Mouse (Mus musculus): Measurements from ENCODE around the gene Cmc1. TPM values are rescaled to one million over a fixed set of nuclear protein-coding genes. Genes with fewer than 3 reads are reported as not detected.

The Cmc1 gene
- polyA plus RNA-seq (2012; rRNA removed) = 10.1 and 10.7 TPM in 2 replicates

- peak; percentile 99 for DNase-seq (ENCODE audit: low read depth)
- TF ChIP-seq POLR2A (IDR thresholded peaks at IDR 0.05; ENCODE audit: borderline replicate concordance, extremely low read depth, insufficient read depth, insufficient read length, poor library complexity, severe bottlenecking) (peak; percentile 80), CTCF (IDR thresholded peaks at IDR 0.05; ENCODE audit: borderline replicate concordance, extremely low read depth, insufficient read depth, insufficient read length) (peak; percentile 10; the same call in 1 of the 2 replicates)
These were observed at the start of gene Cmc1 for GRCm38 (mm10) chr9:118149407-118150402. TSS of gene Cmc1 (minus strand) at chr9:118150177.

GRCm38 (mm10) chr9:118198557-118198956 is 48.6 kb upstream of the Cmc1 start:
- TF ChIP-seq CTCF (IDR thresholded peaks at IDR 0.05; ENCODE audit: borderline replicate concordance, extremely low read depth, insufficient read depth, insufficient read length) (no peak), POLR2A (IDR thresholded peaks at IDR 0.05; ENCODE audit: borderline replicate concordance, extremely low read depth, insufficient read depth, insufficient read length, poor library complexity, severe bottlenecking) (no peak)
- DNase-seq (ENCODE audit: low read depth) = no peak

- peak; percentile 48 for DNase-seq (ENCODE audit: low read depth)
- no peak for TF ChIP-seq POLR2A (IDR thresholded peaks at IDR 0.05; ENCODE audit: borderline replicate concordance, extremely low read depth, insufficient read depth, insufficient read length, poor library complexity, severe bottlenecking)
- no peak for TF ChIP-seq CTCF (IDR thresholded peaks at IDR 0.05; ENCODE audit: borderline replicate concordance, extremely low read depth, insufficient read depth, insufficient read length)
These were observed 46.8 kb upstream of the Cmc1 start for GRCm38 (mm10) chr9:118196661-118197390.

GRCm38 (mm10) chr9:118193263-118193662 is 43.3 kb upstream of the Cmc1 start:
- DNase-seq (ENCODE audit: low read depth) = no peak
- TF ChIP-seq CTCF (IDR thresholded peaks at IDR 0.05; ENCODE audit: borderline replicate concordance, extremely low read depth, insufficient read depth, insufficient read length) (no peak), POLR2A (IDR thresholded peaks at IDR 0.05; ENCODE audit: borderline replicate concordance, extremely low read depth, insufficient read depth, insufficient read length, poor library complexity, severe bottlenecking) (no peak)

- TF ChIP-seq POLR2A (IDR thresholded peaks at IDR 0.05; ENCODE audit: borderline replicate concordance, extremely low read depth, insufficient read depth, insufficient read length, poor library complexity, severe bottlenecking) = no peak
- TF ChIP-seq CTCF (IDR thresholded peaks at IDR 0.05; ENCODE audit: borderline replicate concordance, extremely low read depth, insufficient read depth, insufficient read length) = no peak
- DNase-seq (ENCODE audit: low read depth) = no peak
These were observed 41.3 kb upstream of the Cmc1 start for GRCm38 (mm10) chr9:118191276-118191675.

- TF ChIP-seq POLR2A (IDR thresholded peaks at IDR 0.05; ENCODE audit: borderline replicate concordance, extremely low read depth, insufficient read depth, insufficient read length, poor library complexity, severe bottlenecking) (no peak), CTCF (IDR thresholded peaks at IDR 0.05; ENCODE audit: borderline replicate concordance, extremely low read depth, insufficient read depth, insufficient read length) (peak; percentile 39; the same call in 1 of the 2 replicates)
- no peak for DNase-seq (ENCODE audit: low read depth)
These were observed 38.4 kb upstream of the Cmc1 start for GRCm38 (mm10) chr9:118188374-118188773.

- no peak for TF ChIP-seq CTCF (IDR thresholded peaks at IDR 0.05; ENCODE audit: borderline replicate concordance, extremely low read depth, insufficient read depth, insufficient read length)
- no peak for TF ChIP-seq POLR2A (IDR thresholded peaks at IDR 0.05; ENCODE audit: borderline replicate concordance, extremely low read depth, insufficient read depth, insufficient read length, poor library complexity, severe bottlenecking)
- DNase-seq (ENCODE audit: low read depth) = peak; percentile 85
These were observed 37.4 kb upstream of the Cmc1 start for GRCm38 (mm10) chr9:118187420-118187819.

- TF ChIP-seq POLR2A (IDR thresholded peaks at IDR 0.05; ENCODE audit: borderline replicate concordance, extremely low read depth, insufficient read depth, insufficient read length, poor library complexity, severe bottlenecking) = no peak
- TF ChIP-seq CTCF (IDR thresholded peaks at IDR 0.05; ENCODE audit: borderline replicate concordance, extremely low read depth, insufficient read depth, insufficient read length) = no peak
- DNase-seq (ENCODE audit: low read depth) = peak; percentile 56
These were observed 36.8 kb upstream of the Cmc1 start for GRCm38 (mm10) chr9:118186776-118187175.

- DNase-seq (ENCODE audit: low read depth) = no peak
These were observed 29.4 kb upstream of the Cmc1 start for GRCm38 (mm10) chr9:118179136-118180025.

GRCm38 (mm10) chr9:118176687-118177086 is 26.7 kb upstream of the Cmc1 start:
- no peak for DNase-seq (ENCODE audit: low read depth)
- no peak for TF ChIP-seq POLR2A (IDR thresholded peaks at IDR 0.05; ENCODE audit: borderline replicate concordance, extremely low read depth, insufficient read depth, insufficient read length, poor library complexity, severe bottlenecking)
- no peak for TF ChIP-seq CTCF (IDR thresholded peaks at IDR 0.05; ENCODE audit: borderline replicate concordance, extremely low read depth, insufficient read depth, insufficient read length)

More at GRCm38 (mm10) chr9:118179136-118180025, 29.4 kb upstream of the Cmc1 start:
- TF ChIP-seq CTCF (IDR thresholded peaks at IDR 0.05; ENCODE audit: borderline replicate concordance, extremely low read depth, insufficient read depth, insufficient read length) = no peak
- TF ChIP-seq POLR2A (IDR thresholded peaks at IDR 0.05; ENCODE audit: borderline replicate concordance, extremely low read depth, insufficient read depth, insufficient read length, poor library complexity, severe bottlenecking) = no peak

Data from brain, embryonic 14.5 days (tissue).